Mouse (Mus musculus) forebrain, embryonic 10.5 days (tissue): ENCODE results near the gene Map4. TPM values are rescaled to one million over a fixed set of nuclear protein-coding genes. Genes with fewer than 3 reads are reported as not detected.
A peak's percentile ranks its signal among the peaks of the same experiment; 100 is the strongest.

ENCODE experiments used
- DNase-seq: peaks from one replicate; pipeline ENCODE4 v3.0.0-alpha.2; 2017; ENCODE audit warnings: low spot score; ENCODE audit errors: extremely low spot score
- H3K27ac ChIP-seq: fragments of 300-500 bp; sonication (generic); 2 replicates; pipeline ENCODE4 v1.5.1; 2016; ENCODE audit warnings: mild to moderate bottlenecking
- H3K27me3 ChIP-seq: fragments of 300-500 bp; sonication (generic); 2 replicates; pipeline ENCODE4 v1.6.1; 2016; ENCODE audit warnings: mild to moderate bottlenecking; ENCODE audit not compliant: poor library complexity, severe bottlenecking
- H3K36me3 ChIP-seq: fragments of 300-500 bp; sonication (generic); replicated peaks from 2 replicates; pipeline ENCODE4 v1.6.1; 2016; ENCODE audit warnings: mild to moderate bottlenecking, moderate library complexity
- H3K4me1 ChIP-seq: fragments of 300-500 bp; sonication (generic); 2 replicates; pipeline ENCODE4 v1.6.1; 2016
- H3K4me3 ChIP-seq: fragments of 300-500 bp; sonication (generic); 2 replicates; pipeline ENCODE4 v1.5.1; 2016; ENCODE audit warnings: mild to moderate bottlenecking, moderate library complexity
- H3K9me3 ChIP-seq: fragments of 300-500 bp; sonication (generic); 2 replicates; pipeline ENCODE4 v1.6.1; 2016; ENCODE audit warnings: mild to moderate bottlenecking, moderate library complexity
- WGBS: fragments of 180-500 bp; shearing (Covaris S2); methylation state at CpG from one replicate; pipeline ENCODE4 v1.1.7; 2016; 5-methylcytosine and 5-hydroxymethylcytosine counted together
- polyA plus RNA-seq: library from polyadenylated mRNA; unstranded; fragments of >200 nt; fragmentation: Nextera tagmentation; extraction: Ambion mirVana; gene quantifications from 2 replicates; pipeline ENCODE4 v1.2.1, GENCODE M21; 2016

The Map4 gene
- 49.6 and 52.2 TPM in 2 replicates for polyA plus RNA-seq

- Histone ChIP-seq H3K4me1 (peaks cover 21% of the 10 kb centered on the region), H3K9me3 (no peaks in the 10 kb centered on the region), H3K27me3 (no peaks in the 10 kb centered on the region), H3K27ac (peak within 1 kb of the TSS; percentile 96), H3K4me3 (peak within 1 kb of the TSS; percentile 90), H3K36me3 (no peaks in the 10 kb centered on the region)
- DNase-seq: peak; percentile 94
- under 1% methylated on average over 94 of the region's 94 CpGs for WGBS
Observed at GRCm38 (mm10) chr9:109931257-109932171, at the start of gene Map4. Map4 (plus strand) TSS chr9:109931460.

- no peaks in the 10 kb centered on the region for H3K4me1 ChIP-seq
- peaks cover 100% of the 10 kb centered on the region for H3K36me3 ChIP-seq
- H3K4me3 ChIP-seq: no peak overlapping the region
- DNase-seq: no peak
- H3K27ac ChIP-seq: no peak overlapping the region
- H3K27me3 ChIP-seq: no peaks in the 10 kb centered on the region
- 88% methylated on average over 4 of the region's 4 CpGs for WGBS
- H3K9me3 ChIP-seq: no peaks in the 10 kb centered on the region
Observed at GRCm38 (mm10) chr9:109886259-109886658, 45.0 kb upstream of the Map4 start.

GRCm38 (mm10) chr9:109887321-109887720, 43.9 kb upstream of the Map4 start:
- Histone ChIP-seq H3K27me3 (no peaks in the 10 kb centered on the region), H3K36me3 (peaks cover 100% of the 10 kb centered on the region), H3K9me3 (no peaks in the 10 kb centered on the region), H3K27ac (no peak overlapping the region), H3K4me3 (no peak overlapping the region), H3K4me1 (no peaks in the 10 kb centered on the region)
- DNase-seq: no peak
- WGBS: 92% methylated on average over 5 of the region's 5 CpGs

- no peaks in the 10 kb centered on the region for H3K27me3 ChIP-seq
- H3K4me3 ChIP-seq: no peak overlapping the region
- no peaks in the 10 kb centered on the region for H3K9me3 ChIP-seq
- H3K36me3 ChIP-seq: peaks cover 99% of the 10 kb centered on the region
- no peak for DNase-seq
- H3K27ac ChIP-seq: no peak overlapping the region
- 91% methylated on average over 8 of the region's 8 CpGs for WGBS
- H3K4me1 ChIP-seq: peaks cover 11% of the 10 kb centered on the region
Observed at GRCm38 (mm10) chr9:109891501-109891900, 39.8 kb upstream of the Map4 start.

GRCm38 (mm10) chr9:109892651-109893250, 38.5 kb upstream of the Map4 start:
- 74% methylated on average over 5 of the region's 5 CpGs for WGBS
- Histone ChIP-seq H3K4me1 (peaks cover 11% of the 10 kb centered on the region), H3K27ac (no peak overlapping the region), H3K9me3 (no peaks in the 10 kb centered on the region), H3K36me3 (peaks cover 94% of the 10 kb centered on the region), H3K4me3 (no peak overlapping the region), H3K27me3 (no peaks in the 10 kb centered on the region)
- peak; percentile 67 for DNase-seq

GRCm38 (mm10) chr9:109894413-109895090, 36.7 kb upstream of the Map4 start:
- peak overlapping the region; percentile 79 for H3K27ac ChIP-seq
- no peaks in the 10 kb centered on the region for H3K9me3 ChIP-seq
- H3K27me3 ChIP-seq: no peaks in the 10 kb centered on the region
- DNase-seq: peak; percentile 76
- WGBS: 36% methylated on average over 6 of the region's 6 CpGs
- peaks cover 11% of the 10 kb centered on the region for H3K4me1 ChIP-seq
- no peak overlapping the region for H3K4me3 ChIP-seq
- peaks cover 81% of the 10 kb centered on the region for H3K36me3 ChIP-seq

GRCm38 (mm10) chr9:109895593-109895992, 35.7 kb upstream of the Map4 start:
- 90% methylated on average over 6 of the region's 6 CpGs for WGBS
- peaks cover 70% of the 10 kb centered on the region for H3K36me3 ChIP-seq

GRCm38 (mm10) chr9:109896253-109897150, 34.8 kb upstream of the Map4 start:
- H3K27ac ChIP-seq: no peak overlapping the region
- peaks cover 11% of the 10 kb centered on the region for H3K4me1 ChIP-seq
- 88% methylated on average over 8 of the region's 8 CpGs for WGBS
- H3K36me3 ChIP-seq: peaks cover 61% of the 10 kb centered on the region
- H3K9me3 ChIP-seq: no peaks in the 10 kb centered on the region
- no peak for DNase-seq
- no peak overlapping the region for H3K4me3 ChIP-seq
- no peaks in the 10 kb centered on the region for H3K27me3 ChIP-seq

More at GRCm38 (mm10) chr9:109895593-109895992, 35.7 kb upstream of the Map4 start:
- peaks cover 11% of the 10 kb centered on the region for H3K4me1 ChIP-seq
- H3K27ac ChIP-seq: no peak overlapping the region
- no peak for DNase-seq
- no peaks in the 10 kb centered on the region for H3K9me3 ChIP-seq
- no peaks in the 10 kb centered on the region for H3K27me3 ChIP-seq
- H3K4me3 ChIP-seq: no peak overlapping the region

GRCm38 (mm10) chr9:109898027-109898426, 33.2 kb upstream of the Map4 start:
- 66% methylated on average over 2 of the region's 2 CpGs for WGBS
- no peak for DNase-seq
- Histone ChIP-seq H3K4me3 (no peak overlapping the region), H3K9me3 (no peaks in the 10 kb centered on the region), H3K4me1 (peaks cover 11% of the 10 kb centered on the region), H3K27me3 (no peaks in the 10 kb centered on the region), H3K27ac (no peak overlapping the region), H3K36me3 (peaks cover 46% of the 10 kb centered on the region)

- H3K27ac ChIP-seq: 0 out of 2 replicates have a peak overlapping the region, but pooled peaks have one; percentile 53
- DNase-seq: no peak
- 83% methylated on average over 11 of the region's 15 CpGs for WGBS
- H3K9me3 ChIP-seq: no peaks in the 10 kb centered on the region
- H3K36me3 ChIP-seq: peaks cover 33% of the 10 kb centered on the region
- no peaks in the 10 kb centered on the region for H3K27me3 ChIP-seq
- no peak overlapping the region for H3K4me3 ChIP-seq
- H3K4me1 ChIP-seq: peaks cover 5% of the 10 kb centered on the region
Observed at GRCm38 (mm10) chr9:109899361-109899760, 31.9 kb upstream of the Map4 start.

- DNase-seq: no peak
- no peaks in the 10 kb centered on the region for H3K9me3 ChIP-seq
- H3K4me1 ChIP-seq: peaks cover under 1% of the 10 kb centered on the region; the same call in 1 of the 2 replicates
- peaks cover 29% of the 10 kb centered on the region for H3K36me3 ChIP-seq
- WGBS: 76% methylated on average over 8 of the region's 8 CpGs
- H3K27ac ChIP-seq: 0 out of 2 replicates have a peak overlapping the region, but pooled peaks have one; percentile 53
- H3K27me3 ChIP-seq: no peaks in the 10 kb centered on the region
- no peak overlapping the region for H3K4me3 ChIP-seq
Observed at GRCm38 (mm10) chr9:109899774-109900173, 31.5 kb upstream of the Map4 start.

- 92% methylated on average over 3 of the region's 3 CpGs for whole genome bisulfite sequencing
- H3K27me3 ChIP-seq: no peaks in the 10 kb centered on the region
- no peak for DNase-seq
- H3K36me3 ChIP-seq: peaks cover 20% of the 10 kb centered on the region
- no peaks in the 10 kb centered on the region for H3K9me3 ChIP-seq
- no peaks in the 10 kb centered on the region for H3K4me1 ChIP-seq
- no peak overlapping the region for H3K4me3 ChIP-seq
- no peak overlapping the region for H3K27ac ChIP-seq
Observed at GRCm38 (mm10) chr9:109900604-109901003, 30.7 kb upstream of the Map4 start.
